Mouse (Mus musculus) NIH3T3 (cell line): ENCODE measurements around the gene Gm13696.
A peak's percentile ranks its signal among the peaks of the same experiment; 100 is the strongest.
"Not testable (repeated sequence)": the region's sequence is repeated elsewhere in the genome, so short reads cannot be mapped to it uniquely, and the experiment has no call there.

ENCODE experiments used
- DNase-seq: peaks from one replicate; pipeline ENCODE4 v3.0.0-alpha.2; 2012; ENCODE audit warnings: low read depth

Gene Gm13696

GRCm38 (mm10) chr2:83972823-83973222 lies at the start of gene Gm13696:
Gene Gm13696, plus strand, starts transcription at chr2:83973123.
- not testable (repeated sequence) for DNase-seq

- no peak for DNase-seq
These were observed 43.3 kb upstream of the Gm13696 start for GRCm38 (mm10) chr2:83929478-83930088.

GRCm38 (mm10) chr2:83940931-83941361 lies 32.0 kb upstream of the Gm13696 start, which contains the start of gene Zswim2:
Gene Zswim2, minus strand, starts transcription at chr2:83941228.
- peak; percentile 18 for DNase-seq

- DNase-seq = no peak
These were observed 31.5 kb upstream of the Gm13696 start for GRCm38 (mm10) chr2:83941378-83941777.

GRCm38 (mm10) chr2:83941792-83942191 lies 31.1 kb upstream of the Gm13696 start:
- no peak for DNase-seq

GRCm38 (mm10) chr2:83955393-83955792 lies 17.5 kb upstream of the Gm13696 start, which contains the start of gene Gm13698:
Gene Gm13698, plus strand, starts transcription at chr2:83955693.
- DNase-seq = not testable (repeated sequence)

GRCm38 (mm10) chr2:83961203-83961602 lies 11.7 kb upstream of the Gm13696 start, which contains the start of gene Gm13693:
Gene Gm13693, plus strand, starts transcription at chr2:83961503.
- DNase-seq = not testable (repeated sequence)

- not testable (repeated sequence) for DNase-seq
These were observed 5.9 kb upstream of the Gm13696 start, which contains the start of gene Gm13695 for GRCm38 (mm10) chr2:83967013-83967412. Gene Gm13695, plus strand, starts transcription at chr2:83967313.

GRCm38 (mm10) chr2:83978633-83979032 lies 5.7 kb downstream of the Gm13696 start, which contains the start of gene Gm13694:
Gene Gm13694, plus strand, starts transcription at chr2:83978933.
- not testable (repeated sequence) for DNase-seq

- DNase-seq = not testable (repeated sequence)
These were observed 11.5 kb downstream of the Gm13696 start, which contains the start of gene Gm13697 for GRCm38 (mm10) chr2:83984443-83984842. Gene Gm13697, plus strand, starts transcription at chr2:83984743.

GRCm38 (mm10) chr2:83990253-83990652 lies 17.3 kb downstream of the Gm13696 start, which contains the start of gene Gm13691:
Gene Gm13691, plus strand, starts transcription at chr2:83990553.
- DNase-seq = not testable (repeated sequence)

- not testable (repeated sequence) for DNase-seq
These were observed 20.8 kb downstream of the Gm13696 start for GRCm38 (mm10) chr2:83993639-83994255.

- not testable (repeated sequence) for DNase-seq
These were observed 21.6 kb downstream of the Gm13696 start for GRCm38 (mm10) chr2:83994526-83994925.

GRCm38 (mm10) chr2:84008913-84009312 lies 36.0 kb downstream of the Gm13696 start:
- DNase-seq = no peak

GRCm38 (mm10) chr2:84009818-84010217 lies 36.9 kb downstream of the Gm13696 start:
- no peak for DNase-seq

GRCm38 (mm10) chr2:84014572-84014971 lies 41.6 kb downstream of the Gm13696 start:
- DNase-seq = no peak

- not testable (repeated sequence) for DNase-seq
These were observed 43.4 kb downstream of the Gm13696 start for GRCm38 (mm10) chr2:84016291-84016690.

GRCm38 (mm10) chr2:84018330-84018729 lies 45.4 kb downstream of the Gm13696 start:
- DNase-seq = peak; percentile 75

GRCm38 (mm10) chr2:84019519-84020305 lies 46.8 kb downstream of the Gm13696 start:
- DNase-seq = no peak

- DNase-seq = no peak
These were observed 49.0 kb downstream of the Gm13696 start for GRCm38 (mm10) chr2:84021930-84022329.

- peak; percentile 54 for DNase-seq
These were observed 50.0 kb downstream of the Gm13696 start for GRCm38 (mm10) chr2:84022905-84023304.

GRCm38 (mm10) chr2:84023319-84023718 lies 50.4 kb downstream of the Gm13696 start:
- no peak for DNase-seq
